Mouse (Mus musculus) liver, embryonic 15.5 days (tissue): ENCODE measurements around the gene Psma5. TPM values are rescaled to one million over a fixed set of nuclear protein-coding genes. Genes with fewer than 3 reads are reported as not detected.

Source experiments
- ATAC-seq: fragments of 200-750 bp; cut with Nextera tagmentation; 2 replicates; pipeline ENCODE4 v1.8.0; 2017; ENCODE audit warnings: moderate number of reproducible peaks, mild to moderate bottlenecking, moderate library complexity; ENCODE audit not compliant: insufficient read depth
- H3K27ac ChIP-seq: fragments of 300-500 bp; sonication (generic); replicated peaks from 2 replicates; pipeline ENCODE4 v1.5.1; 2015; ENCODE audit warnings: mild to moderate bottlenecking, inconsistent platforms
- H3K27me3 ChIP-seq: fragments of 300-500 bp; sonication (generic); 2 replicates; pipeline ENCODE4 v1.6.1; 2015; ENCODE audit warnings: mild to moderate bottlenecking, inconsistent platforms
- H3K36me3 ChIP-seq: fragments of 300-500 bp; sonication (generic); replicated peaks from 2 replicates; pipeline ENCODE4 v1.6.1; 2015; ENCODE audit warnings: moderate library complexity, mild to moderate bottlenecking, inconsistent platforms
- H3K4me1 ChIP-seq: fragments of 300-500 bp; sonication (generic); replicated peaks from 2 replicates; pipeline ENCODE4 v1.6.1; 2015; ENCODE audit warnings: inconsistent platforms
- H3K4me2 ChIP-seq: fragments of 300-500 bp; sonication (generic); 2 replicates; pipeline ENCODE4 v1.6.1; 2015; ENCODE audit warnings: moderate library complexity, mild to moderate bottlenecking, inconsistent platforms
- H3K4me3 ChIP-seq: fragments of 300-500 bp; sonication (generic); replicated peaks from 2 replicates; pipeline ENCODE4 v1.5.1; 2015; ENCODE audit warnings: mild to moderate bottlenecking, inconsistent platforms
- H3K9ac ChIP-seq: fragments of 300-500 bp; sonication (generic); 2 replicates; pipeline ENCODE4 v1.6.1; 2015; ENCODE audit warnings: moderate library complexity, mild to moderate bottlenecking, inconsistent platforms
- H3K9me3 ChIP-seq: fragments of 300-500 bp; sonication (generic); replicated peaks from 2 replicates; pipeline ENCODE4 v1.6.1; 2016; ENCODE audit warnings: inconsistent platforms
- WGBS: fragments of 180-500 bp; shearing (Covaris S2); methylation state at CpG from one replicate; pipeline ENCODE4 v1.1.7; 2015; ENCODE audit warnings: mixed read lengths; ENCODE audit not compliant: insufficient replicate concordance; 5-methylcytosine and 5-hydroxymethylcytosine counted together
- polyA plus RNA-seq: library from polyadenylated mRNA; unstranded; fragments of >200 nt; fragmentation: Nextera tagmentation; extraction: Ambion mirVana; gene quantifications from 2 replicates; pipeline ENCODE4 v1.2.1, GENCODE M21; 2015

Psma5 gene
- 151 and 152 TPM in 2 replicates for polyA plus RNA-seq

- H3K9me3 ChIP-seq, result no peaks in the 10 kb centered on the region
- peak within 1 kb of the TSS; percentile 87 for H3K4me2 ChIP-seq
- H3K36me3 ChIP-seq, result peaks cover 3% of the 10 kb centered on the region
- H3K27ac ChIP-seq, result peak within 1 kb of the TSS; percentile 90
- WGBS, result under 1% methylated on average over 79 of the region's 79 CpGs
- peak within 1 kb of the TSS; percentile 90 for H3K4me3 ChIP-seq
- H3K4me1 ChIP-seq, result peaks cover 25% of the 10 kb centered on the region
- ATAC-seq, result peak; percentile 97
- peak within 1 kb of the TSS; percentile 85 for H3K9ac ChIP-seq
- no peaks in the 10 kb centered on the region for H3K27me3 ChIP-seq
Observed at GRCm38 (mm10) chr3:108256719-108257637, at the start of gene Psma5. Gene Psma5 (plus strand): TSS chr3:108256926.

- Histone ChIP-seq H3K36me3 (peaks cover 8% of the 10 kb centered on the region), H3K9me3 (no peaks in the 10 kb centered on the region), H3K4me3 (no peak overlapping the region), H3K27me3 (peaks cover 19% of the 10 kb centered on the region; the same call in 1 of the 2 replicates), H3K4me1 (peaks cover 31% of the 10 kb centered on the region), H3K27ac (no peak overlapping the region), H3K4me2 (peak overlapping the region; percentile 97), H3K9ac (no peak overlapping the region)
- WGBS, result 77% methylated on average over 3 of the region's 3 CpGs
- ATAC-seq, result no peak
Observed at GRCm38 (mm10) chr3:108209001-108209400, 47.7 kb upstream of the Psma5 start.

GRCm38 (mm10) chr3:108209536-108209935, 47.2 kb upstream of the Psma5 start:
- WGBS, result 12% methylated on average over 8 of the region's 8 CpGs
- Histone ChIP-seq H3K4me2 (peak overlapping the region; percentile 97), H3K27me3 (peaks cover 24% of the 10 kb centered on the region), H3K27ac (no peak overlapping the region), H3K36me3 (peaks cover 8% of the 10 kb centered on the region), H3K9me3 (no peaks in the 10 kb centered on the region), H3K9ac (peak overlapping the region; percentile 78), H3K4me3 (peak overlapping the region; percentile 78), H3K4me1 (peaks cover 28% of the 10 kb centered on the region)
- no peak for ATAC-seq

GRCm38 (mm10) chr3:108209946-108210770, 46.6 kb upstream of the Psma5 start:
- H3K36me3 ChIP-seq, result peaks cover 8% of the 10 kb centered on the region
- H3K27ac ChIP-seq, result peak overlapping the region; percentile 69
- peaks cover 28% of the 10 kb centered on the region for H3K4me1 ChIP-seq
- H3K4me2 ChIP-seq, result peak overlapping the region; percentile 97
- ATAC-seq, result peak; percentile 90
- H3K4me3 ChIP-seq, result peak overlapping the region; percentile 78
- WGBS, result under 1% methylated on average over 72 of the region's 72 CpGs
- H3K9ac ChIP-seq, result peak overlapping the region; percentile 78
- H3K9me3 ChIP-seq, result no peaks in the 10 kb centered on the region
- peaks cover 24% of the 10 kb centered on the region for H3K27me3 ChIP-seq

- Histone ChIP-seq H3K36me3 (peaks cover 8% of the 10 kb centered on the region; the same call in 1 of the 2 replicates), H3K4me1 (peaks cover 28% of the 10 kb centered on the region), H3K9ac (peak within 1 kb of the TSS; percentile 78), H3K27me3 (peaks cover 24% of the 10 kb centered on the region), H3K4me3 (peak within 1 kb of the TSS; percentile 78), H3K4me2 (peak within 1 kb of the TSS; percentile 97), H3K9me3 (no peaks in the 10 kb centered on the region), H3K27ac (peak within 1 kb of the TSS; percentile 69)
- peak; percentile 61 for ATAC-seq
- 0% methylated on average over 14 of the region's 14 CpGs for WGBS
Observed at GRCm38 (mm10) chr3:108210771-108211139, 46.0 kb upstream of the Psma5 start, which contains the start of gene Atxn7l2. Gene Atxn7l2 (minus strand): TSS chr3:108210934.

- Histone ChIP-seq H3K36me3 (0 out of 2 replicates have a peak, but pooled peaks cover 3% of the 10 kb centered on the region), H3K4me1 (peaks cover 28% of the 10 kb centered on the region), H3K27ac (no peak overlapping the region), H3K9ac (no peak overlapping the region), H3K9me3 (no peaks in the 10 kb centered on the region), H3K4me2 (0 out of 2 replicates have a peak overlapping the region, but pooled peaks have one; percentile 3), H3K27me3 (peaks cover 24% of the 10 kb centered on the region), H3K4me3 (no peak overlapping the region)
- no peak for ATAC-seq
- WGBS, result 74% methylated on average over 6 of the region's 6 CpGs
Observed at GRCm38 (mm10) chr3:108211845-108212244, 44.9 kb upstream of the Psma5 start.

GRCm38 (mm10) chr3:108212406-108212805, 44.3 kb upstream of the Psma5 start:
- no peak for ATAC-seq
- H3K36me3 ChIP-seq, result 0 out of 2 replicates have a peak, but pooled peaks cover 3% of the 10 kb centered on the region
- peaks cover 28% of the 10 kb centered on the region for H3K4me1 ChIP-seq
- 65% methylated on average over 8 of the region's 8 CpGs for WGBS
- H3K27me3 ChIP-seq, result peaks cover 24% of the 10 kb centered on the region
- no peaks in the 10 kb centered on the region for H3K9me3 ChIP-seq
- no peak overlapping the region for H3K9ac ChIP-seq
- no peak overlapping the region for H3K4me2 ChIP-seq
- no peak overlapping the region for H3K27ac ChIP-seq
- no peak overlapping the region for H3K4me3 ChIP-seq

- no peak overlapping the region for H3K9ac ChIP-seq
- no peak overlapping the region for H3K4me2 ChIP-seq
- no peaks in the 10 kb centered on the region for H3K36me3 ChIP-seq
- no peak for ATAC-seq
- no peak overlapping the region for H3K4me3 ChIP-seq
- H3K27ac ChIP-seq, result no peak overlapping the region
- H3K9me3 ChIP-seq, result no peaks in the 10 kb centered on the region
- peaks cover 43% of the 10 kb centered on the region for H3K27me3 ChIP-seq
- WGBS, result 10% methylated on average over 5 of the region's 5 CpGs
- peaks cover 10% of the 10 kb centered on the region for H3K4me1 ChIP-seq
Observed at GRCm38 (mm10) chr3:108214734-108215133, 42.0 kb upstream of the Psma5 start.

GRCm38 (mm10) chr3:108220661-108221060, 36.1 kb upstream of the Psma5 start:
- no peaks in the 10 kb centered on the region for H3K9me3 ChIP-seq
- no peak overlapping the region for H3K4me3 ChIP-seq
- H3K36me3 ChIP-seq, result no peaks in the 10 kb centered on the region
- 60% methylated on average over 3 of the region's 3 CpGs for WGBS
- H3K27ac ChIP-seq, result no peak overlapping the region
- no peak overlapping the region for H3K4me2 ChIP-seq
- H3K4me1 ChIP-seq, result no peaks in the 10 kb centered on the region
- H3K27me3 ChIP-seq, result peaks cover 69% of the 10 kb centered on the region
- no peak overlapping the region for H3K9ac ChIP-seq
- no peak for ATAC-seq

- Histone ChIP-seq H3K36me3 (no peaks in the 10 kb centered on the region), H3K9ac (no peak overlapping the region), H3K27ac (no peak overlapping the region), H3K4me3 (peak overlapping the region; percentile 42), H3K9me3 (no peaks in the 10 kb centered on the region), H3K4me2 (peak overlapping the region; percentile 67), H3K27me3 (peaks cover 94% of the 10 kb centered on the region), H3K4me1 (peaks cover 13% of the 10 kb centered on the region)
- WGBS, result 5% methylated on average over 67 of the region's 67 CpGs
- no peak for ATAC-seq
Observed at GRCm38 (mm10) chr3:108225711-108226557, 30.8 kb upstream of the Psma5 start.
